Mouse (Mus musculus): ENCODE measurements around the gene Aqp3. TPM values are rescaled to one million over a fixed set of nuclear protein-coding genes. Genes with fewer than 3 reads are reported as not detected.
A peak's percentile ranks its signal among the peaks of the same experiment; 100 is the strongest.

The Aqp3 gene
- polyA plus RNA-seq, 2 experiments, result 5.8 to 15.6 TPM

DNA sequence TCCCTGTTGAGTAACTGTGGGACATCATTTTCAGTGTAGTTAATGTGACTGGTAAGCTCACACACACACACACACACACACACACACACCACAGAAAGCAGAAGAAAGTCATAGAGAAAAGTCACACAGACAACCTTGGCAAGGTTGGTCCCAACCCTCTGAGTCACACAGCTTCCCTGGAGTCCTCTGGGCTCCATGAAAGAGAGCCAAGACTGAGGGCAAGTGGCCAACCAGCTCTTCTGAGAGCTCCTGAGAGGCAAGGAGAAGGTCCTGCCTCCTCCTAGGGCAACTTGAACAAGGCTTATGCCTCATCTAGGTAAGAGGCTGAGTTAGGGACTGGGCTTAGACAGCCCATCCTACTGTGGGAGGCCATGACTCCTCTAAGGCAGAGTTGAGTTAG lies 4.9 kb upstream of the Aqp3 start:
- no peaks in the 10 kb centered on the region for H3K9me3 ChIP-seq (ENCODE audit: control insufficient read depth, low read length)
- no peak for DNase-seq (ENCODE audit: low read depth in 3 of 3, low spot score in 3 of 3)
- no peak overlapping the region for H3K9ac ChIP-seq (replicated peaks)
- H3K27ac ChIP-seq, result no peak overlapping the region
- no peak overlapping the region for H3K4me3 ChIP-seq (ENCODE audit: insufficient read depth in 1 of 2, low read depth in 2 of 2, low read length in 2 of 2)
- peaks cover 17% of the 10 kb centered on the region; the same call in 1 of the 2 replicates for H3K27me3 ChIP-seq (ENCODE audit: control insufficient read depth, insufficient read depth, low read length)
- H3K4me2 ChIP-seq (ENCODE audit: low read depth), result no peak overlapping the region
- TF ChIP-seq EP300 (IDR thresholded peaks at IDR 0.05; ENCODE audit: low read depth) (no peak), CTCF (IDR thresholded peaks at IDR 0.05; ENCODE audit: low read depth) (no peak)
- peaks cover 3% of the 10 kb centered on the region in 2 experiments; a peak in 3 of 4 replicates for H3K4me1 ChIP-seq (replicated peaks; ENCODE audit: control insufficient read depth in 2 of 2, insufficient read depth in 2 of 2, low read length in 1 of 2)
- H3K36me3 ChIP-seq (replicated peaks; ENCODE audit: control insufficient read depth, insufficient read depth, low read depth), result no peaks in the 10 kb centered on the region
- no peak for ATAC-seq (ENCODE audit: insufficient read depth)

DNA sequence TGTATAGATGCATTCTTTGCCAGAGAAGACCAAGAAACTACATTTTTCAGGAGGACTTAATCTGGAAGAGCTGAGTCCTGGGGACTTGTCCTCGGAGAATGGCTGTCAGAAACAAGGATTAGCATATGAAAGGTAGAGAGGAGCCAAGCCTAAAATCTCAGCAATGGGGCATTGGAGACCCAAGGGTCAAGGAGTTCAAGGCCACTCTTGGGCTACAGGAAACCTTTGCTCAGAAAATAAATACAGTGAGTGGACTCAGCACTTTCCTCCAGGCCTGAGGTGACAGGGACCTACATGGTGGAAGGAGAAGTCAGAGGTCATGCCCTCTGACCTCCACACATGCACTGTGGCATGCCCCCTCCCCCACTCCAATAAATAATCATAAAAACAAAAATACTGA lies 3.0 kb upstream of the Aqp3 start:
- H3K9me3 ChIP-seq (ENCODE audit: control insufficient read depth, low read length), result no peaks in the 10 kb centered on the region
- TF ChIP-seq CTCF (IDR thresholded peaks at IDR 0.05; ENCODE audit: low read depth) (no peak), EP300 (IDR thresholded peaks at IDR 0.05; ENCODE audit: low read depth) (no peak)
- H3K4me1 ChIP-seq (replicated peaks; ENCODE audit: control insufficient read depth in 2 of 2, insufficient read depth in 2 of 2, low read length in 1 of 2), result peaks cover 22% of the 10 kb centered on the region in 2 experiments
- ATAC-seq (ENCODE audit: insufficient read depth), result no peak
- DNase-seq (ENCODE audit: low read depth in 3 of 3, low spot score in 3 of 3), result no peak
- H3K36me3 ChIP-seq (replicated peaks; ENCODE audit: control insufficient read depth, insufficient read depth, low read depth), result no peaks in the 10 kb centered on the region
- H3K4me3 ChIP-seq (ENCODE audit: insufficient read depth in 1 of 2, low read depth in 2 of 2, low read length in 2 of 2), result no peak overlapping the region
- H3K9ac ChIP-seq (replicated peaks), result no peak overlapping the region
- H3K27ac ChIP-seq, result no peak overlapping the region
- H3K27me3 ChIP-seq (ENCODE audit: control insufficient read depth, insufficient read depth, low read length), result peaks cover 22% of the 10 kb centered on the region
- no peak overlapping the region for H3K4me2 ChIP-seq (ENCODE audit: low read depth)
- 43% methylated on average over 1 of the region's 1 CpGs for WGBS (ENCODE audit: insufficient replicate concordance)

DNA sequence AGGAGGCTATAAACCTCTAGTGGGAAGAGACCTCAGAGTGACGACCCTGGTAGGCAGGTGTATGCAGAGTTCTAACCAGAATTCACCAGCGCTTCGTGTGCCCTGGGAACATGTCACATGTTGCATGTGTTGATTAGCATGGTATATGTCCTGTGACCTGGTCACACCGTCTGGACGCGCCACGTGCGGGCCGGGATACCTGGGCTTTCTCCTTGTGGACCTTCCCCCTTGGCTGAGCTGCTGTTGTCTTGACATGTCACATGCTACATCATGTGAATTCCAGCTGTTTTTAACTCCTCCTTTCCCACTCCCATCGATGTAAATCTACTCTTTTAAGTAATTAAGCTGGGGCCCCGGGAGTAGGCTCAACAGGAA lies 581 bp upstream of the Aqp3 start:
- no peak for TF ChIP-seq CTCF (IDR thresholded peaks at IDR 0.05; ENCODE audit: low read depth)
- no peak for TF ChIP-seq EP300 (IDR thresholded peaks at IDR 0.05; ENCODE audit: low read depth)
- peaks cover 24 to 28% of the 10 kb centered on the region in 2 experiments for H3K4me1 ChIP-seq (replicated peaks; ENCODE audit: control insufficient read depth in 2 of 2, insufficient read depth in 2 of 2, low read length in 1 of 2)
- ATAC-seq (ENCODE audit: insufficient read depth) (no peak), DNase-seq (ENCODE audit: low read depth in 3 of 3, low spot score in 3 of 3) (no peak)
- H3K36me3 ChIP-seq (replicated peaks; ENCODE audit: control insufficient read depth, insufficient read depth, low read depth), result no peaks in the 10 kb centered on the region
- H3K27me3 ChIP-seq (ENCODE audit: control insufficient read depth, insufficient read depth, low read length), result peaks cover 22% of the 10 kb centered on the region
- H3K27ac ChIP-seq, result no peak overlapping the region
- H3K4me3 ChIP-seq (ENCODE audit: insufficient read depth in 1 of 2, low read depth in 2 of 2, low read length in 2 of 2), result peak overlapping the region in 1 of 2 experiments; percentile 62; a peak in 1 of 4 replicates
- WGBS (ENCODE audit: insufficient replicate concordance), result 15% methylated on average over 11 of the region's 11 CpGs
- peak overlapping the region; percentile 81 for H3K4me2 ChIP-seq (ENCODE audit: low read depth)
- H3K9ac ChIP-seq (replicated peaks), result no peak overlapping the region
- no peaks in the 10 kb centered on the region for H3K9me3 ChIP-seq (ENCODE audit: control insufficient read depth, low read length)

DNA sequence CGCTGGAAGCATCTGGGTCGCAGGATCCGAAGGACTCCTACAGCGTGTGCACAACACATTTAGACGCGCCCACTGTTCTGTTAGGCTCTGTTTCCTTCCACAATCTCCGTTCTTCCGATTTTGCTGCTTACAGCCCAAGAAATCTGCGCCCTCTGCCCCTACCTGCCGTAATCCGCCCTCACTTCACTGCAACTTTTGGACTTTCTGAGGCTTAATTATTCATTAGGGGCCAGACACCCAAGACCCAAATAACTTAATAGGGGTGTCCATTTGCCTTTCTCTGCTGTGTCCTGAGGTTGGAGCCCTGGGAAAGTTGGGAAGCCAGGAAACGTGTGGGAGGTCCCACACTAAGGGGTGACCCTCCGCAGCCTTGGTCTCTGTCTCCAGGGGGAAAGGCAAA lies 602 bp downstream of the Aqp3 start:
- TF ChIP-seq CTCF (IDR thresholded peaks at IDR 0.05; ENCODE audit: low read depth) (no peak), EP300 (IDR thresholded peaks at IDR 0.05; ENCODE audit: low read depth) (no peak)
- Histone ChIP-seq H3K36me3 (replicated peaks; ENCODE audit: control insufficient read depth, insufficient read depth, low read depth) (no peaks in the 10 kb centered on the region), H3K4me3 (ENCODE audit: insufficient read depth in 1 of 2, low read depth in 2 of 2, low read length in 2 of 2) (peak overlapping the region; percentile 62 to 68), H3K27me3 (ENCODE audit: control insufficient read depth, insufficient read depth, low read length) (peaks cover 22% of the 10 kb centered on the region), H3K9me3 (ENCODE audit: control insufficient read depth, low read length) (no peaks in the 10 kb centered on the region), H3K9ac (replicated peaks) (peak overlapping the region; percentile 59), H3K27ac (no peak overlapping the region), H3K4me2 (ENCODE audit: low read depth) (peak overlapping the region; percentile 81), H3K4me1 (replicated peaks; ENCODE audit: control insufficient read depth in 2 of 2, insufficient read depth in 2 of 2, low read length in 1 of 2) (peaks cover 24 to 28% of the 10 kb centered on the region in 2 experiments)
- no peak for ATAC-seq (ENCODE audit: insufficient read depth)
- 39% methylated on average over 13 of the region's 13 CpGs for WGBS (ENCODE audit: insufficient replicate concordance)
- DNase-seq (ENCODE audit: low read depth in 3 of 3, low spot score in 3 of 3), result no peak

DNA sequence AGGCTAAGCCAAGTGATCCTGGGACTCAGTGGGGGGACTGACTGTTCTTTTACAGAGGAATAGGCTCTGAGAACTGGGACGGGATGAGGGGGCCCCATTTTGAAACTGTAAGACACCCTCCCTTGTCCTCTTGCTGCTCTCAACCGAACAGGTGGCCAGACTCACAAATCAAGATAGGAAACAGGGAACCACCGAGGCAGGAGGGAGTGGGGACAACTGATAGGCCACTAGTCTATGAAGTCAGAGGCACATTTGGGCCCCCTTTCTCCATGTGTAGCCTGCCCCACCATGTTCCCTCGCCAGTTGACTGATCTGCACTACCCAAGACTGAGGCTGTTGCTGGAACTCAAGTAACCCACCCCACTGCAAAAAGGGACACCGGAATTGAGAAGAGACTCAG lies 1.2 kb downstream of the Aqp3 start:
- Histone ChIP-seq H3K4me2 (ENCODE audit: low read depth) (peak overlapping the region; percentile 81), H3K27ac (peak overlapping the region; percentile 41; the same call in 1 of the 2 replicates), H3K36me3 (replicated peaks; ENCODE audit: control insufficient read depth, insufficient read depth, low read depth) (no peaks in the 10 kb centered on the region), H3K9me3 (ENCODE audit: control insufficient read depth, low read length) (no peaks in the 10 kb centered on the region), H3K4me3 (ENCODE audit: insufficient read depth in 1 of 2, low read depth in 2 of 2, low read length in 2 of 2) (peak overlapping the region; percentile 62 to 68), H3K27me3 (ENCODE audit: control insufficient read depth, insufficient read depth, low read length) (peaks cover 22% of the 10 kb centered on the region), H3K4me1 (replicated peaks; ENCODE audit: control insufficient read depth in 2 of 2, insufficient read depth in 2 of 2, low read length in 1 of 2) (peaks cover 24 to 28% of the 10 kb centered on the region in 2 experiments), H3K9ac (replicated peaks) (peak overlapping the region; percentile 59)
- ATAC-seq (ENCODE audit: insufficient read depth) (peak; percentile 77), DNase-seq (ENCODE audit: low read depth in 3 of 3, low spot score in 3 of 3) (peak; percentile 56 to 72 (median 64))
- TF ChIP-seq CTCF (IDR thresholded peaks at IDR 0.05; ENCODE audit: low read depth) (no peak), EP300 (IDR thresholded peaks at IDR 0.05; ENCODE audit: low read depth) (peak; percentile 73)
- WGBS (ENCODE audit: insufficient replicate concordance), result 15% methylated on average over 5 of the region's 5 CpGs

Data from liver, embryonic 14.5 days (tissue).